Mouse (Mus musculus): Measurements from ENCODE around the gene Cobl. TPM values are rescaled to one million over a fixed set of nuclear protein-coding genes. Genes with fewer than 3 reads are reported as not detected.

Cobl gene
- polyA plus RNA-seq, 1 experiment from 2014 or later: 8.2 TPM

DNA sequence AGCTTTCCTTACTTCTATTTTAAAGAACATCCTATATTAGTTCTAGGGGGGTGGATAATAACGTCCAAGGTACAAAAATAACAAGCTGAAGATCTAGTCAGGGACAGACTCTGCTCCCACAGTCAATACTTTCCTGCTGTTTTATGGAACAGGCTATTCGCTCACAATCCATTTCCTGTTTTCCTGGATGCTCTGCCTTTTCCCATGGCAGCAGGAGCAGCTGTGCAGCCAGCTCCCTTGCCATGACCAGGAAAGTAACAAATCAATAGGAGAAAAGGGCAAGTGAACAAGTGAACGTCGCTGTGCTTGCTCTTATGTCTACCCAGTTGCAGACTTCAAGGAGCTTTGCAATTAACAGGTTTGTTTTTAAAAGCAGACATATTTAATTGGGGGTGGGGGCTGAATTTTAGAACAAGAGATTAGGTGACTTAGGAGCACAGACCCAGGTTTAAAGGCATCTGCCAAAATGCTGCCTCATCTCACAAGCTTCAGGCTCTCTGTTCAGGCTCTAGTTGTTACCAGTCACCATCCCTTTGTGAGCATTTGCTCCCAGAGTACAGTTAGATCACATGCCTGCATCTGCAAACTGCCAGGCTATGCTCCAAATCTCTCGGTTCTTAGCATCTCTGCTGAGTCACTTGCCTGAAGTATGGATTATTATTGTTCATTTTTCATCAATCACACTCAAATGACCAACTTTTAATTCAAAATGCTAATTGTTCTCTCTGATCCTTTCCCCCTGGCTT, 164.9 kb downstream of the Cobl start:
- 47% methylated on average over 5 of the region's 5 CpGs for WGBS

DNA sequence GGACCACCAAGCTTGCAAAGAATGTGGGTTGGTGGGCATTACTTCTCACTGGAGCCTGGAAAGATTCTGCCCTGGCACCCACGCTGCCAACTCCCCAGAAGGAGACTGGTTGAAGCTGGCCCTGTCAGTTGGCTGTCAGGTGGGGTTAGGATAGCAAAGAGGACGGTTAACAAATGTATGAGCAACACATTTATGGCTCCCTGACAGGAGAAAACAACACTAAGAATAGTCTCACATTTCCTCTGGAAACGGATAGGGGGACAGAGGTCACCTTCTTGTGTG, 173.2 kb downstream of the Cobl start:
- H3K9me3 ChIP-seq (ENCODE audit: control insufficient read depth, low read length): no peaks in the 10 kb centered on the region
- no peak overlapping the region for H3K27ac ChIP-seq (ENCODE audit: low read depth, low read length)
- H3K4me1 ChIP-seq (replicated peaks; ENCODE audit: control insufficient read depth, insufficient read depth, low read length): no peaks in the 10 kb centered on the region
- H3K4me3 ChIP-seq (ENCODE audit: low read depth, low read length): no peak overlapping the region
- no peaks in the 10 kb centered on the region for H3K36me3 ChIP-seq (ENCODE audit: control insufficient read depth, insufficient read depth, low read length)
- no peak for DNase-seq (ENCODE audit: low spot score)
- H3K4me2 ChIP-seq: no peak overlapping the region
- no peak for ATAC-seq (replicated peaks; ENCODE audit: low FRiP score)
- WGBS: 33% methylated on average over 3 of the region's 3 CpGs
- no peaks in the 10 kb centered on the region for H3K27me3 ChIP-seq (replicated peaks; ENCODE audit: control insufficient read depth, insufficient read depth, low read length)
- H3K9ac ChIP-seq (ENCODE audit: low read depth, low read length): no peak overlapping the region

More for the DNA sequence above, 164.9 kb downstream of the Cobl start:
- H3K27ac ChIP-seq (ENCODE audit: low read depth, low read length): no peak overlapping the region
- no peak overlapping the region for H3K4me2 ChIP-seq
- ATAC-seq (replicated peaks; ENCODE audit: low FRiP score): no peak
- H3K9me3 ChIP-seq (ENCODE audit: control insufficient read depth, low read length): no peaks in the 10 kb centered on the region
- no peaks in the 10 kb centered on the region for H3K4me1 ChIP-seq (replicated peaks; ENCODE audit: control insufficient read depth, insufficient read depth, low read length)
- no peaks in the 10 kb centered on the region for H3K27me3 ChIP-seq (replicated peaks; ENCODE audit: control insufficient read depth, insufficient read depth, low read length)
- no peaks in the 10 kb centered on the region for H3K36me3 ChIP-seq (ENCODE audit: control insufficient read depth, insufficient read depth, low read length)
- H3K4me3 ChIP-seq (ENCODE audit: low read depth, low read length): no peak overlapping the region
- H3K9ac ChIP-seq (ENCODE audit: low read depth, low read length): no peak overlapping the region
- no peak for DNase-seq (ENCODE audit: low spot score)

DNA sequence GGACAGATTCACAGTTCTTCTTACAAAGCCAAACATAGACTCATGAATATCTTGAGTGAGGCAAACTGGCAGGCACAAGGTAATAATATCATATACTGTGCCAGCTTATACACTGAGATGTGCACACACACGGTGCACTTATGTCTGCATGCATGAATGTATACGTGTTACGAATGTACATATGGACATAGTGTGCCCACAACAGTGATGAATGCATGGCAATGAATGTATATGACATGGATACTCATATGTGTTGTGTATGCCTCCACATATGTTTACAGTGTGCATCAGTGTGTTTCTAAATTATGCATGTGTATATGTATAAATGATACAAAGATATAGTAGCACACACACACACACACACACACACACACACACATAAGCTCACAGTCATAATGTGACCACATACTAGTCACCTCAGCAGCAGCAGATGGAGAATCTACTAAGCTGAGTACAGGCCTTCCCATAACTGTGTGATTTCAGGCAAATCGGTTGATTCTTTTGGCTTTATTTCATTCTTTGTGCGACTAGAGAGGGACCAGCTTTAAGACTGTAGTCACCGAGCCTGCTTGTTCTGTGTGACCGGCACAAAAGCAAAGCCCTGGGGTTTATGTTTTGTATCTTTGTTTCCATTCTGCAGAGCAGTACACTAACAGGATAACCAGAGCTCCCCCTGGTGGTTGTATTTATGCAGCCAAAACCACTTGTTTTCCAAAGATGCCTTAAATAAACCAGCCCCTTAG, 173.7 kb downstream of the Cobl start:
- Histone ChIP-seq H3K4me3 (ENCODE audit: low read depth, low read length) (no peak overlapping the region), H3K36me3 (ENCODE audit: control insufficient read depth, insufficient read depth, low read length) (no peaks in the 10 kb centered on the region), H3K4me2 (no peak overlapping the region), H3K9ac (ENCODE audit: low read depth, low read length) (no peak overlapping the region), H3K4me1 (replicated peaks; ENCODE audit: control insufficient read depth, insufficient read depth, low read length) (no peaks in the 10 kb centered on the region), H3K9me3 (ENCODE audit: control insufficient read depth, low read length) (no peaks in the 10 kb centered on the region), H3K27me3 (replicated peaks; ENCODE audit: control insufficient read depth, insufficient read depth, low read length) (no peaks in the 10 kb centered on the region), H3K27ac (ENCODE audit: low read depth, low read length) (no peak overlapping the region)
- WGBS: 42% methylated on average over 7 of the region's 7 CpGs
- DNase-seq (ENCODE audit: low spot score) (peak; percentile 38), ATAC-seq (replicated peaks; ENCODE audit: low FRiP score) (peak; percentile 61; the same call in 1 of the 2 replicates)

DNA sequence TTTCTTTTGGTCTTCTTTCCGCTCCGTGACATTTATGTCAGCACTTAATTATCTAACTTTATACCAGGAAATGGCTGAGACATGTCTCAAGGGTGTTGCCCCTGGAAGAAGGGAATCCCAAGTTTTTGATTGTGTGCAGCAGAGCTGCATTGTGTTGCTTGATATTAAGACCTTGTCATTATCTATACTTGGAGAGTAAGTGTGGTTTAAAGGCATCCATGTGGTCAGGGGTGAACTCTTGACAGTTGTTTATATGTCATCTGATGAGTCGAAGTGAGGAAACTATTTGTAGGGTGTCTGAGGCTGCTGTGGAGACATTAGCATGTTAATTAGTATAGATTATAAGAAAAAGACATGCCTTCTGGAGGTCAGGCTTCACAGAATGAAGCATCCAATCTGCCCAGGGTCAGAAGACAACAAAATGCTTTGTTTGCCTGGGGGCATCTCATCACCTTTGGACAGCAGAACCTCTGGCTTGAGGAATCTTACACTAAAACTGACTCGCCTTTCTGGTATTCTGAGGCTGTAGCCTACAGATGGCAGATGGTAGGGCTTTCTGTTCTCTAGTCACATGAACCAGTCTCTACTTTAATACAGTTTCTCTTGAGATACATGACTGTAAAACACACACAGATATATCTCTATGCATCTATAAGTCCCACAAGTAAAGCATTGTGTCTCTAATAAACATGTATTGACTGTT, 179.3 kb downstream of the Cobl start:
- no peaks in the 10 kb centered on the region for H3K36me3 ChIP-seq (ENCODE audit: control insufficient read depth, insufficient read depth, low read length)
- H3K9me3 ChIP-seq (ENCODE audit: control insufficient read depth, low read length): no peaks in the 10 kb centered on the region
- no peak overlapping the region for H3K4me3 ChIP-seq (ENCODE audit: low read depth, low read length)
- WGBS: 74% methylated on average over 4 of the region's 4 CpGs
- ATAC-seq (replicated peaks; ENCODE audit: low FRiP score) (no peak), DNase-seq (ENCODE audit: low spot score) (no peak)
- no peaks in the 10 kb centered on the region for H3K4me1 ChIP-seq (replicated peaks; ENCODE audit: control insufficient read depth, insufficient read depth, low read length)
- no peak overlapping the region for H3K9ac ChIP-seq (ENCODE audit: low read depth, low read length)
- no peaks in the 10 kb centered on the region for H3K27me3 ChIP-seq (replicated peaks; ENCODE audit: control insufficient read depth, insufficient read depth, low read length)
- no peak overlapping the region for H3K27ac ChIP-seq (ENCODE audit: low read depth, low read length)
- no peak overlapping the region for H3K4me2 ChIP-seq

DNA sequence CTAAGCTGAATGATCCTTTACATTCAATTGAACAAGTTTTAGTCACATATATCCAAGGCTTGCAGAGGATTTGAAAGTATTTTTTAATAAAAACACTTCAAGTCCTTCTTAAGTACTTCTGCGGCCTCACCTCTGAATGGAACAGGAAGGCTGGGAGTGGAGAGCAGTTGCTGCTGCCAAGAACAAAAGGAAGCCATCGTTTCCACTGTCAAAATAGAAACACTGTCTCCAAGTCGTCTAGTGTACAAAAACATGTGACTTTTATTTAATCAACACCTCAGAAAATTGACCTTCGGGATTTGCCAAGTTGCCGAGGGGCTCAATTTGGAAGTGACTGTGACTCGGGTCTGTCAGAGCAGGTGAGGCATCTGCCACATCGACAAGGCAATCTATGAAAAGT, 184.0 kb downstream of the Cobl start:
- Histone ChIP-seq H3K27me3 (replicated peaks; ENCODE audit: control insufficient read depth, insufficient read depth, low read length) (no peaks in the 10 kb centered on the region), H3K4me1 (replicated peaks; ENCODE audit: control insufficient read depth, insufficient read depth, low read length) (no peaks in the 10 kb centered on the region), H3K9ac (ENCODE audit: low read depth, low read length) (no peak overlapping the region), H3K9me3 (ENCODE audit: control insufficient read depth, low read length) (no peaks in the 10 kb centered on the region), H3K27ac (ENCODE audit: low read depth, low read length) (no peak overlapping the region), H3K4me2 (no peak overlapping the region), H3K36me3 (ENCODE audit: control insufficient read depth, insufficient read depth, low read length) (no peaks in the 10 kb centered on the region), H3K4me3 (ENCODE audit: low read depth, low read length) (no peak overlapping the region)
- no peak for ATAC-seq (replicated peaks; ENCODE audit: low FRiP score)
- DNase-seq (ENCODE audit: low spot score): no peak
- 77% methylated on average over 7 of the region's 7 CpGs for WGBS

GRCm38 (mm10) chr11:12274276-12274675, 190.5 kb downstream of the Cobl start:
- H3K4me1 ChIP-seq (replicated peaks; ENCODE audit: control insufficient read depth, insufficient read depth, low read length): no peaks in the 10 kb centered on the region
- 64% methylated on average over 2 of the region's 2 CpGs for WGBS
- H3K9me3 ChIP-seq (ENCODE audit: control insufficient read depth, low read length): no peaks in the 10 kb centered on the region

DNA sequence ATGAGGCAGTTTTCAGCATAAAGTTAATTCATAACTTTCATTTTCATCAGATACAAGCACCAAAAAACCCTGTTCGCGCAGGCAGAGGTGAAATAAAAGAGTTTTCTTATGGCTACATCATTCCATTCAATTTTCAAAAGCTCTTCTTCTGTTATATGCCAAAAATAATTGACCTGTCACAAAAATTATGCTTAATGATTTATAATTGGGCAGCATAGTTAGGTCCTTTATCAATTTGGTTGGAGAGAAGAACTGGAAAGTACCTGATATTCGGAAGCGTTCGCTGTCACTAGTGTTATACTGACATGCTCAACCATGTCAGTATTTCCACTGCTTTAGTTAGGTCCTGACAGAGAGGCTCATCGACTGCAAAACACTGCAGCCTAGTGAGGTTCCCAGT, 191.0 kb downstream of the Cobl start:
- H3K4me3 ChIP-seq (ENCODE audit: low read depth, low read length): no peak overlapping the region
- no peak overlapping the region for H3K9ac ChIP-seq (ENCODE audit: low read depth, low read length)
- no peak overlapping the region for H3K27ac ChIP-seq (ENCODE audit: low read depth, low read length)
- no peaks in the 10 kb centered on the region for H3K27me3 ChIP-seq (replicated peaks; ENCODE audit: control insufficient read depth, insufficient read depth, low read length)
- no peaks in the 10 kb centered on the region for H3K4me1 ChIP-seq (replicated peaks; ENCODE audit: control insufficient read depth, insufficient read depth, low read length)
- DNase-seq (ENCODE audit: low spot score) (no peak), ATAC-seq (replicated peaks; ENCODE audit: low FRiP score) (no peak)
- H3K4me2 ChIP-seq: no peak overlapping the region
- H3K36me3 ChIP-seq (ENCODE audit: control insufficient read depth, insufficient read depth, low read length): no peaks in the 10 kb centered on the region
- no peaks in the 10 kb centered on the region for H3K9me3 ChIP-seq (ENCODE audit: control insufficient read depth, low read length)
- WGBS: 78% methylated on average over 6 of the region's 6 CpGs

More at GRCm38 (mm10) chr11:12274276-12274675, 190.5 kb downstream of the Cobl start:
- H3K9ac ChIP-seq (ENCODE audit: low read depth, low read length): no peak overlapping the region
- H3K36me3 ChIP-seq (ENCODE audit: control insufficient read depth, insufficient read depth, low read length): no peaks in the 10 kb centered on the region
- no peak overlapping the region for H3K4me2 ChIP-seq
- no peak overlapping the region for H3K27ac ChIP-seq (ENCODE audit: low read depth, low read length)
- ATAC-seq (replicated peaks; ENCODE audit: low FRiP score) (no peak), DNase-seq (ENCODE audit: low spot score) (no peak)
- H3K4me3 ChIP-seq (ENCODE audit: low read depth, low read length): no peak overlapping the region
- no peaks in the 10 kb centered on the region for H3K27me3 ChIP-seq (replicated peaks; ENCODE audit: control insufficient read depth, insufficient read depth, low read length)

- Histone ChIP-seq H3K4me2 (no peak overlapping the region), H3K4me3 (ENCODE audit: low read depth, low read length) (no peak overlapping the region), H3K27me3 (replicated peaks; ENCODE audit: control insufficient read depth, insufficient read depth, low read length) (no peaks in the 10 kb centered on the region), H3K36me3 (ENCODE audit: control insufficient read depth, insufficient read depth, low read length) (no peaks in the 10 kb centered on the region), H3K4me1 (replicated peaks; ENCODE audit: control insufficient read depth, insufficient read depth, low read length) (no peaks in the 10 kb centered on the region), H3K9me3 (ENCODE audit: control insufficient read depth, low read length) (no peaks in the 10 kb centered on the region), H3K9ac (ENCODE audit: low read depth, low read length) (no peak overlapping the region), H3K27ac (ENCODE audit: low read depth, low read length) (no peak overlapping the region)
- ATAC-seq (replicated peaks; ENCODE audit: low FRiP score): no peak
- no peak for DNase-seq (ENCODE audit: low spot score)
- WGBS: 78% methylated on average over 2 of the region's 2 CpGs
Observed at GRCm38 (mm10) chr11:12258411-12258810, 206.3 kb downstream of the Cobl start.
